Mouse (Mus musculus) neural tube, embryonic 12.5 days (tissue): Measurements from ENCODE around the gene Cbx5. TPM values are rescaled to one million over a fixed set of nuclear protein-coding genes. Genes with fewer than 3 reads are reported as not detected.
"Not testable (repeated sequence)": the region's sequence is repeated elsewhere in the genome, so short reads cannot be mapped to it uniquely, and the experiment has no call there.

ENCODE experiments used
- ATAC-seq: fragments of 200-750 bp; cut with Nextera tagmentation; 2 replicates; pipeline ENCODE4 v1.8.0; 2017; ENCODE audit warnings: low read depth, mild to moderate bottlenecking, moderate TSS enrichment, moderate library complexity; ENCODE audit not compliant: low FRiP score
- H3K27ac ChIP-seq: fragments of 300-500 bp; sonication (generic); 2 replicates; pipeline ENCODE4 v1.5.1; 2016
- H3K27me3 ChIP-seq: fragments of 300-500 bp; sonication (generic); replicated peaks from 2 replicates; pipeline ENCODE4 v1.6.1; 2016; ENCODE audit warnings: mild to moderate bottlenecking
- H3K36me3 ChIP-seq: fragments of 300-500 bp; sonication (generic); 2 replicates; pipeline ENCODE4 v1.6.1; 2016; ENCODE audit warnings: mild to moderate bottlenecking
- H3K4me1 ChIP-seq: fragments of 300-500 bp; sonication (generic); 2 replicates; pipeline ENCODE4 v1.6.1; 2016
- H3K4me2 ChIP-seq: fragments of 300-500 bp; sonication (generic); replicated peaks from 2 replicates; pipeline ENCODE4 v1.6.1; 2016; ENCODE audit warnings: mild to moderate bottlenecking
- H3K4me3 ChIP-seq: fragments of 300-500 bp; sonication (generic); 2 replicates; pipeline ENCODE4 v1.5.1; 2016
- H3K9ac ChIP-seq: fragments of 300-500 bp; sonication (generic); 2 replicates; pipeline ENCODE4 v1.6.1; 2016; ENCODE audit warnings: mild to moderate bottlenecking
- H3K9me3 ChIP-seq: fragments of 300-500 bp; sonication (generic); 2 replicates; pipeline ENCODE4 v1.6.1; 2016; ENCODE audit warnings: mild to moderate bottlenecking
- WGBS: fragments of 180-500 bp; shearing (Covaris S2); methylation state at CpG from one replicate; pipeline ENCODE4 v1.1.7; 2016; 5-methylcytosine and 5-hydroxymethylcytosine counted together
- polyA plus RNA-seq: library from polyadenylated mRNA; unstranded; fragments of >200 nt; fragmentation: Nextera tagmentation; extraction: Ambion mirVana; gene quantifications from 2 replicates; pipeline ENCODE4 v1.2.1, GENCODE M21; 2016

The Cbx5 gene
- polyA plus RNA-seq, 1 experiment from 2014 or later, result 149 TPM

DNA sequence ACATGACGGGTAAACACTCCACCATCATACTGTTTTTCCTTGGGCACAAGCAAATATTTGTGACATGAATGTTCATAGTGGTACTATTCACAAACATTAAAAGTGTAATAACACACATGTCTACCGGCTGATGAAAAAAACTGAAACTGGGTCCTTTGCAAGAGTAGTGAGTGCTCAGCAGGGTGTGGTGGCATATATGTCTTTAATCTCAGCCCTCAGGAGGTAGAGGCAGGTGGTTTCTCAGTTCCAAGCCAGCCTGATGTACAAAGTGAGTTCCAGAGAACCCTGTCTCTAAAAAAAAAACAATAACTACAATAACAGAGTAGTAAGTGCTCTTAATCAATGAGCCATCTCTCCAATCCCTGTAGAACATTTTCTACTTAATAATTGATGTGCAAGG, 25.2 kb upstream of the Cbx5 start:
- 86% methylated on average over 2 of the region's 2 CpGs for WGBS
- no peak for ATAC-seq
- Histone ChIP-seq H3K9ac (no peak overlapping the region), H3K4me3 (no peak overlapping the region), H3K4me2 (no peak overlapping the region), H3K4me1 (no peaks in the 10 kb centered on the region), H3K9me3 (no peaks in the 10 kb centered on the region), H3K36me3 (no peaks in the 10 kb centered on the region), H3K27ac (no peak overlapping the region), H3K27me3 (no peaks in the 10 kb centered on the region)

DNA sequence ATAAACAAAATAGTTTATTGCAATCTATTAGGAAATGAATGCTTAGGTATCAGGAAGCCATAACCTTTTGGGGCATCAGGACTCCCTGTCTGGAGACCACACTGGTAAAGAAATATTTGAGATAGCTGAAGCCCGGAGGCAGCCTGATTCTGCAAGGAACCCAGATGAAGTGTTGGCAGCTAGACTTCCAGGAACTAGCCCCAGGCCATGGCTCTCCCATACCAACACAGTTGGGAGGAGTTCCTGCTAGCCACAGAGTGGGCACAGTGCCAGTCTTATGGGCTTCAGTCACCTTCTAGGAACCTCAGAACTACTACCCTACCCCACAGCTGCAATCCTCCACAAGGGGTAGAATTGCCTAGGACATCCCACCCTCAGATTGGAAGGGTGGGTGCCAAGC, 20.4 kb upstream of the Cbx5 start:
- WGBS, result 81% methylated on average over 1 of the region's 1 CpGs
- ATAC-seq, result no peak
- peaks cover 3% of the 10 kb centered on the region; the same call in 1 of the 2 replicates for H3K27me3 ChIP-seq
- no peaks in the 10 kb centered on the region for H3K36me3 ChIP-seq
- no peak overlapping the region for H3K4me3 ChIP-seq
- peaks cover 5% of the 10 kb centered on the region for H3K4me1 ChIP-seq
- H3K9me3 ChIP-seq, result no peaks in the 10 kb centered on the region
- H3K27ac ChIP-seq, result no peak overlapping the region
- no peak overlapping the region for H3K9ac ChIP-seq
- no peak overlapping the region for H3K4me2 ChIP-seq

- H3K27me3 ChIP-seq, result peaks cover 8% of the 10 kb centered on the region; the same call in 1 of the 2 replicates
- H3K27ac ChIP-seq, result no peak overlapping the region
- H3K9ac ChIP-seq, result no peak overlapping the region
- WGBS, result 89% methylated on average over 5 of the region's 5 CpGs
- H3K9me3 ChIP-seq, result no peaks in the 10 kb centered on the region
- H3K4me3 ChIP-seq, result no peak overlapping the region
- H3K4me2 ChIP-seq, result no peak overlapping the region
- H3K4me1 ChIP-seq, result peaks cover 12% of the 10 kb centered on the region
- ATAC-seq, result no peak
- H3K36me3 ChIP-seq, result no peaks in the 10 kb centered on the region
These were observed 19.5 kb upstream of the Cbx5 start for GRCm38 (mm10) chr15:103259162-103259561.

DNA sequence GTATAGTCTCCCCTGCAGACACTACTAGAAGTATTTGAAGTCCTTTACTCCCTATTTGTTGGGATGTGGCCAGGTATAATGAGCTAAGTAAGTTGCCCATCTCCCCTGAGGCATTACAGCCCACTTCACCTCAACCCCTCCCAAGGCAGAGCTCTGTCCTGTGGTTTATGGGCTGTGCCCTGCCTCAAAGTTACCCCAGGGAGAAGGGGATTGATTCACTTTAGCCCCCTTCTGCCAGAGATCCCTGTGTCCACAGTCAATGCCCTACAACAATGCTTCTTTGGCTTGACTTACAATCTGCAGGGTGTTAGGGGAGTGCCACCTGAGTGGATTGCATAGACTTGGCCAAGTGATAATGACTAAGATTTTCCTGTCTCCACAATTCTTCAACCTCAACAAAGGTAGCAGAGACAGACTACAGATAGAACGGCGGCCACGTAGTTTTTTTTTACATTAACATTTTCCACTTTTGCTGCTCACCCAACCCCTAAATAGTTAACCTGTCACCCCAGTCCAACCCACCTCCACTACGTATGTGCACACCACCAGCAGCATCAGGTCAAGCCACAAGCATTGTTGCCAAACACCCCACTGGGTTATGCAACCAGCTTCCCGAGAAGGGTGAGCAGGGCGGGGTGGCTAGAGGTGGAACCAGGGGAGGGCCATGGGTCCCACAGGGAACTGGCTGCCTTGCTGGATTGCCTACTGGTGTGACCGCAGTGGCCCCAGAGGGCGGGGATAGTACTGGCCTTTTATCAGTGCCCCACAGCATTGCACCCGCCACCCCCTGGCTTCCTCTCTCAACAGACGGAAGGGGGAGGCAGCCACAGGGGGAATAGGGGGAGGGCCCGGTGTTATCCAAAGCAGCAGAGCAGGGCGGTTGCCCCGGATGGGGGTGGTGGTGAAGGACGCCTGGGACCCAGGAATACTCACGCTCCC, 18.4 kb upstream of the Cbx5 start, which contains the start of gene Nfe2:
Gene Nfe2, minus strand, starts transcription at position 614 of the 939 bp plus-strand sequence.
- peak; percentile 56; the same call in 1 of the 2 replicates for ATAC-seq
- Histone ChIP-seq H3K4me2 (peak within 1 kb of the TSS; percentile 10; the same call in 1 of the 2 replicates), H3K9me3 (no peaks in the 10 kb centered on the region), H3K27me3 (peaks cover 8% of the 10 kb centered on the region; the same call in 1 of the 2 replicates), H3K9ac (no peak within 1 kb of the TSS), H3K36me3 (no peaks in the 10 kb centered on the region), H3K27ac (no peak within 1 kb of the TSS), H3K4me1 (peaks cover 12% of the 10 kb centered on the region), H3K4me3 (no peak within 1 kb of the TSS)
- WGBS, result 17% methylated on average over 15 of the region's 15 CpGs

DNA sequence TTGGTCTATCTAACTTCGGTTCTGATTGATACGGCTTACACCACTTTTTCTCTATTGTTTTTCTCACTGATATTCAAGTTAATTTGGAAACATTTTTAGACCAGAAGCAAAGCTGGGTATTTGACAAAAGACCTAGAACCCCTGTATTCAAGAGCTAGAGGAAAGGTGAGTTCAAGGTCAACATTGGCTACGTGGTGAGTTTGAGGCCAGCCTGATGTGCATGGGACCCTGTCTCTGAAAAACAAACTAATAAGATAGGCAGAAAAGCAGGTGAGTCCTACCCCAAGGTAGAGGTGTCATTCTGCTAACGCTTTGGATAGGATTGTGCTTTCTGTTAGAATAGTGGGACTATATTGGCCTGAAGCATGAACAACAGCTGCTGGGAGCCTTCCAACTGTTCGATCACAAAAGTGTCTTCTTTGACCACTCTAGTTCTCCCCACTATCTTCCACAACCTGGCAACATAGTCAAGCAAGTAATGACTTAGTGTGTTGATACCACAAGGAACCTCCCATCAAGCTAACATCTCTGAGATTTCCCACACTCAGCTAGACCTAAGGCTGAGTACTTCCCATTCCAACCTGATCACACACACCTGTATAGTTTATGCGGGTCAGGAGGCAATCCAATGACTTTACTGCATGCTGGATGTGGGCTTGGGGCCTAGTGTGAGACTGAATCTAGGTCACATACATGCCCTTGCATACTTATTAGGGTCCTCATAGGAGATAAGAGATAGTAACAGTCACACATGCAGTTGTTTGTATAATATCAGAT, 16.8 kb upstream of the Cbx5 start:
- ATAC-seq, result no peak
- 90% methylated on average over 6 of the region's 6 CpGs for WGBS

DNA sequence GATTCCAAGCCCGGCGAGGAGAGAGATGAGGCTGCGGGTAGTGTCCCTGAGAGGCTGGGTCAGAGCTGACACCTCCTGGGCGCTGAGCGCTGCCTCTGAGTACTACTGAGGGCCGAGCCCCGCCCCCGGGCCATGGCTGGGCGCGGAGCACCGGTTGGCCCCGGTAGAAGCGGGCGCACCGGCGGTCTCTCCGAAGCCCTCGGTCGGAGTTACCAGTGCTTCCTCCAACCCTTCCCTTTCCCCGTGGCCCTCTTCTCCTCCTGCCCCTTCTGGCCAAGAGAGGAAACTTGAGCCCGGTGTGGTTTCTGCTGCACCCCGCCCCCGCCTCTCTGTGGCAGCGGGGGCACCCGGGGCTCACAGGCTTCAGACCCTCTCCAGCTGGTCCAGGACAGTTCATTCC, 15.6 kb upstream of the Cbx5 start:
- WGBS, result under 1% methylated on average over 24 of the region's 25 CpGs
- Histone ChIP-seq H3K27me3 (peaks cover 8% of the 10 kb centered on the region; the same call in 1 of the 2 replicates), H3K9me3 (no peaks in the 10 kb centered on the region), H3K4me1 (peaks cover 12% of the 10 kb centered on the region), H3K9ac (peak overlapping the region; percentile 45; the same call in 1 of the 2 replicates), H3K36me3 (no peaks in the 10 kb centered on the region), H3K4me2 (peak overlapping the region; percentile 88), H3K27ac (no peak overlapping the region; the same call in 1 of the 2 replicates), H3K4me3 (peak overlapping the region; percentile 32)
- ATAC-seq, result peak; percentile 57

More for the DNA sequence above, 16.8 kb upstream of the Cbx5 start:
- Histone ChIP-seq H3K9ac (no peak overlapping the region), H3K27ac (no peak overlapping the region), H3K9me3 (no peaks in the 10 kb centered on the region), H3K36me3 (no peaks in the 10 kb centered on the region), H3K27me3 (peaks cover 8% of the 10 kb centered on the region; the same call in 1 of the 2 replicates), H3K4me3 (no peak overlapping the region), H3K4me1 (peaks cover 12% of the 10 kb centered on the region), H3K4me2 (no peak overlapping the region)

GRCm38 (mm10) chr15:103253352-103253751, 13.7 kb upstream of the Cbx5 start:
- no peak for ATAC-seq
- H3K27me3 ChIP-seq, result peaks cover 8% of the 10 kb centered on the region; the same call in 1 of the 2 replicates
- H3K4me1 ChIP-seq, result peaks cover 12% of the 10 kb centered on the region
- WGBS, result 98% methylated on average over 1 of the region's 1 CpGs
- H3K9me3 ChIP-seq, result no peaks in the 10 kb centered on the region
- H3K27ac ChIP-seq, result no peak overlapping the region
- peaks cover 11% of the 10 kb centered on the region for H3K36me3 ChIP-seq
- H3K4me3 ChIP-seq, result no peak overlapping the region
- no peak overlapping the region for H3K4me2 ChIP-seq
- no peak overlapping the region for H3K9ac ChIP-seq

DNA sequence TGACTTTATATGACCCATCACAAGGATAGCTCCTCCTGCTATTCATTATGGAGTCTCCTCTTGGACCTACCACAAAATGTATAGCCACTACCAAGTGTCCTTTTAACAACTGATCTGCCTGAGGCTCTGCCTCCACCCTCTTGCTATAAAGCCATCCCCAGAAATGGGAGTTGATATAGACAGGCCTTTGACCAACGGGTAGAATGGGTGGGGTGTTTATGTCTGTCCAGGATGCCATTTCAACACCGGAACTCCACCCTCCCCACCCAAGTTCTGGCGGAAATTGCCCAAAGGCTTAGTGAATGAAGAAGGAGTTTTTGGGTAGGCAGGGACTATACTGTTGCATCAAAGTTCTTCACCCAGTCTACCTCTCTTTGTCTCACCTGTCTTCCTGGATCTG, 13.0 kb upstream of the Cbx5 start:
- ATAC-seq, result no peak
- Histone ChIP-seq H3K27me3 (peaks cover 8% of the 10 kb centered on the region; the same call in 1 of the 2 replicates), H3K9ac (no peak overlapping the region), H3K27ac (no peak overlapping the region), H3K4me1 (peaks cover 12% of the 10 kb centered on the region), H3K9me3 (no peaks in the 10 kb centered on the region), H3K4me3 (no peak overlapping the region), H3K4me2 (no peak overlapping the region), H3K36me3 (peaks cover 18% of the 10 kb centered on the region)
- 85% methylated on average over 3 of the region's 3 CpGs for WGBS

DNA sequence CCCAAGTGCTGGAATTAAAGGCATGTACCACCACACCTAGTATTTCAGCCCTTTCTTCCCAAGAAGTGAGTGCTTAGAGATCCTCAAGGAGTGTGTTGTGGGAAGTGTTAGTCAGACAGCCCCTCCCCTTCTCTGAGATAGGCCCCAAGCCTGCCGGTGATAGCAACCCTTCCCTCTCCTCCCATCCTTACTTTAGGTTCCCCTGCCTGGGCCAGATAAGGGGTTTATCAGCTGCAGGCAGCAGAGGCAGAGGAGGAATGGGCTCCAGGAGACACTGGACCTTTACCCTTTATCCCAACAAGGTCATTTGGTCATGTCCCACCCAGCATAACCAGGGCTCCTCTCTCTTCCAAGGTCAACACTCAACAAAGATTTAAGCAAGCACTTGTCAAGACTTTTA, 12.0 kb upstream of the Cbx5 start:
- peaks cover 28% of the 10 kb centered on the region for H3K36me3 ChIP-seq
- 67% methylated on average over 1 of the region's 1 CpGs for WGBS
- ATAC-seq, result no peak
- no peaks in the 10 kb centered on the region for H3K9me3 ChIP-seq
- H3K27me3 ChIP-seq, result peaks cover 8% of the 10 kb centered on the region; the same call in 1 of the 2 replicates
- H3K4me1 ChIP-seq, result peaks cover 12% of the 10 kb centered on the region
- H3K27ac ChIP-seq, result no peak overlapping the region
- no peak overlapping the region for H3K4me3 ChIP-seq
- no peak overlapping the region for H3K4me2 ChIP-seq
- no peak overlapping the region for H3K9ac ChIP-seq

DNA sequence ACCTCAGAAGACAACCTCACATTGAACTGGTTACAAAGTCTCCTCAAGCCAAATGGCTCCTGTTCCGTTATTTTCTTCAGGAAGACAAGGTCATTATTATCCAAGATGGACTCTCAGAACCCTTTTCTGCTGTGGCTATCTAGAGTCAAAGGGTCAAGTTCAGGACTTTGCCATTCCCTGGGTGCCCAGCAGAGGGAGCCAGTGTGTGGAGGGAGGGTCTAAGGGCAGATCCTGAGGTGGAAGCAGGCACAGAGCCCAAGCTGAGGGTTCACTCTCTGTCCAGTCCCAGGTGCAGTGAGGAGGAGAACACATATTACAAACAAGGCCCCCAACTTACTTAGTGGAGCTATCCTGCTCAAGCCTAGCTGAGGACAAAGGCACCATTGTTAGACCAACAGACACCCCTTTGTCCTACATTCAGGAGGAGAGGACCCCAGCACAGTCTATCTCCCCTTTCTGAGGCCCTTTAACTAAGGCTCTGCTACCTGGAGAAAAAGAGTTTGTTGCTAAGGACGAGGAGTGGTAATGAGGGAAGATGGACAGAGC, 10.7 kb upstream of the Cbx5 start:
- Histone ChIP-seq H3K9me3 (no peaks in the 10 kb centered on the region), H3K4me3 (no peak overlapping the region), H3K36me3 (peaks cover 41% of the 10 kb centered on the region), H3K9ac (no peak overlapping the region), H3K27ac (no peak overlapping the region), H3K4me1 (peaks cover 10% of the 10 kb centered on the region), H3K4me2 (no peak overlapping the region), H3K27me3 (peaks cover 7% of the 10 kb centered on the region; the same call in 1 of the 2 replicates)
- ATAC-seq, result no peak
- 18% methylated on average over 2 of the region's 2 CpGs for WGBS

DNA sequence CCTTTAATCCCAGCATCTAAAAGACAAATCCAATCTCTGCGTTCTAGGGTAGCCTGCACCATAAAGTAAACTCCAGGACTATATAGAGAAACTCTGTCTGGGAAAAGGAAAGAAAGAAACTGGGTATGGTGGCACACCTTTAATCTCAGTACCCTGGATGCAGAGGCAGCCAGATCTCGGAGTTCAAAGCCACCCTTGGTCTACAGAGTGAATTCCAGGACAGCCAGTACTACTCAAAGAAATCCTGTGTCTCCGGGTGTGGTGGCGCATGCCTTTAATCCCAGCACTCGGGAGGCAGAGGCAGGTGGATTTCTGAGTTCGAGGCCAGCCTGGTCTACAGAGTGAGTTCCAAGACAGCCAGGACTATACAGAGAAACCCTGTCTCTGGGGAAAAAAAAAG, 9.9 kb upstream of the Cbx5 start:
- H3K27ac ChIP-seq, H3K4me1 ChIP-seq, H3K27me3 ChIP-seq, H3K9me3 ChIP-seq, ATAC-seq, H3K4me2 ChIP-seq, H3K4me3 ChIP-seq, H3K9ac ChIP-seq: not testable (repeated sequence)
- 84% methylated on average over 6 of the region's 6 CpGs for WGBS
- peaks cover 46% of the 10 kb centered on the region for H3K36me3 ChIP-seq
